Comparison of ENCODE assay signal across 27 mouse cellular contexts in genomic region chr5:77254402-77254801, GRCm38 (mm10). TPM values are rescaled to one million over a fixed set of nuclear protein-coding genes. Genes with fewer than 3 reads are reported as not detected.
DNase-seq lines count a peak whose midpoint lies in the region; ATAC-seq and TF ChIP-seq lines count a peak whose summit lies in the region.
"Had no signal": no experiment of that assay in that cellular context is flagged by ENCODE, and none has a peak within 500 bp of the region (broad histone marks: within the 10 kb centered on the region; RNA-seq: fewer than 3 reads in every experiment).

No protein-coding gene starts in this region.

- H3K9ac ChIP-seq in ES-Bruce4 (ENCODE audit: low read depth, poor library complexity, severe bottlenecking) (no peak overlapping the region), ES-E14 (ENCODE audit: insufficient read depth, low read depth, low read length, poor library complexity, severe bottlenecking) (no peak overlapping the region)
- no peak overlapping the region for H3K9ac ChIP-seq in intestine, embryonic 15.5 days

- H3K27ac ChIP-seq in ES-Bruce4 (ENCODE audit: insufficient read depth, low read length) (peak overlapping the region; percentile 96), ES-E14 (ENCODE audit: insufficient read depth, low read depth, low read length, poor library complexity, severe bottlenecking) (peak overlapping the region; percentile 92; the same call in 1 of the 2 replicates)
- H3K27ac ChIP-seq in intestine, embryonic 15.5 days: no peak overlapping the region

- DNase-seq in ES-CJ7 (ENCODE audit: low read depth, low spot score): peak; percentile 65
- DNase-seq in ES-E14 (ENCODE audit: low read depth, low spot score): no peak
- no peak for DNase-seq in ovary, postnatal 10 days (ENCODE audit: low spot score)
- no peak for DNase-seq in thymus, postnatal 4 days
- DNase-seq: adrenal gland, adult 2 months; adrenal gland, adult 8-10 months; adrenal gland, postnatal 10 days; adrenal gland, postnatal 14 days; adrenal gland, postnatal 25 days; adrenal gland, postnatal 36 days; B cell, adult 2 months; cerebellum, adult 11 months; cerebellum, adult 11-12 months; cerebellum, adult 18-20 months; cerebellum, adult 2 months; cerebellum, adult 8-10 months; cerebellum, adult 9-10 months had no signal

- H3K9me3 ChIP-seq in ES-Bruce4 (replicated peaks; ENCODE audit: control insufficient read depth, insufficient read depth, low read length, poor library complexity, severe bottlenecking): no peaks in the 10 kb centered on the region
- no peaks in the 10 kb centered on the region for H3K9me3 ChIP-seq in ES-E14 (ENCODE audit: control insufficient read depth, insufficient read depth, low read depth, low read length)
- H3K9me3 ChIP-seq in intestine, embryonic 15.5 days: no peaks in the 10 kb centered on the region
- H3K9me3 ChIP-seq: G1E had no signal

- H3K4me3 ChIP-seq in ES-Bruce4 (ENCODE audit: low read depth, low read length) (no peak overlapping the region), ES-E14 (ENCODE audit: insufficient read depth in 1 of 2, low read depth in 1 of 2, low read length in 2 of 2, poor library complexity in 1 of 2, severe bottlenecking in 1 of 2) (no peak overlapping the region)
- H3K4me3 ChIP-seq in intestine, embryonic 15.5 days (replicated peaks): no peak overlapping the region

- H3K36me3 ChIP-seq in ES-Bruce4 (ENCODE audit: control insufficient read depth, insufficient read depth, low read length, poor library complexity, severe bottlenecking) (no peaks in the 10 kb centered on the region), ES-E14 (ENCODE audit: control insufficient read depth, insufficient read depth, low read length, poor library complexity, severe bottlenecking) (no peaks in the 10 kb centered on the region)
- H3K36me3 ChIP-seq in intestine, embryonic 15.5 days: no peaks in the 10 kb centered on the region
- H3K36me3 ChIP-seq: G1E had no signal

- no peak overlapping the region for H3K4me2 ChIP-seq in intestine, embryonic 15.5 days (replicated peaks)

- 0 out of 2 replicates have a peak, but pooled peaks have one; percentile 68 for TF ChIP-seq EP300 in ES-Bruce4 (IDR thresholded peaks at IDR 0.05; ENCODE audit: insufficient read depth, low read depth, low read length)

- TF ChIP-seq CTCF in ES-Bruce4 (IDR thresholded peaks at IDR 0.05; ENCODE audit: low read depth, low read length): no peak

- ATAC-seq in intestine, embryonic 15.5 days: no peak
- ATAC-seq: activated CD4-positive, CD25-positive, alpha-beta regulatory T cell, adult 4 months; CD4-positive, CD25-positive, alpha-beta regulatory T cell, adult 4 months; Patski had no signal

- WGBS in intestine, embryonic 15.5 days: 59% methylated on average over 3 of the region's 3 CpGs

- in situ Hi-C loops in ES-E14 (cut with MboI; ENCODE audit: low sequenced_read_pairs in 2 of 2, unreplicated experiment in 2 of 2): no loop called here

- no peaks in the 10 kb centered on the region for H3K27me3 ChIP-seq in ES-Bruce4 (ENCODE audit: control insufficient read depth, insufficient read depth, low read length, poor library complexity, severe bottlenecking)
- no peaks in the 10 kb centered on the region for H3K27me3 ChIP-seq in intestine, embryonic 15.5 days (replicated peaks)
- H3K27me3 ChIP-seq: CH12.LX, Patski had no signal

- peaks cover 19% of the 10 kb centered on the region for H3K4me1 ChIP-seq in ES-Bruce4 (ENCODE audit: control insufficient read depth, insufficient read depth, low read length)
- H3K4me1 ChIP-seq in ES-E14 (ENCODE audit: control insufficient read depth in 2 of 2, insufficient read depth in 2 of 2, low read length in 2 of 2, poor library complexity in 1 of 2): peaks cover 12 to 18% of the 10 kb centered on the region in 2 experiments
- H3K4me1 ChIP-seq in intestine, embryonic 15.5 days (replicated peaks): no peaks in the 10 kb centered on the region; the same call in 1 of the 2 replicates

- TF ChIP-seq POLR2A in ES-Bruce4 (IDR thresholded peaks at IDR 0.05; ENCODE audit: insufficient read depth, low read length): no peak

TF ChIP-seq in ES-E14, 5 proteins besides CTCF, POLR2A, EP300 and RAD21:
- no peak for TF ChIP-seq MAFK (IDR thresholded peaks at IDR 0.05; ENCODE audit: insufficient read depth, low read depth, low read length)
- TF ChIP-seq ZC3H11A (IDR thresholded peaks at IDR 0.05; ENCODE audit: borderline replicate concordance, low read depth, low read length): no peak
- TF ChIP-seq HCFC1 (IDR thresholded peaks at IDR 0.05; ENCODE audit: borderline replicate concordance, insufficient read depth, low read length): no peak
- no peak for TF ChIP-seq ZNF384 (IDR thresholded peaks at IDR 0.05; ENCODE audit: low read depth, low read length)

RNA-seq across cellular contexts. Expression of gene Rest, which starts 10.9 kb away (rescaled TPM):
- 106 and 115 TPM in 2 replicates for polyA plus RNA-seq in ES-Bruce4 (2011; ENCODE audit: insufficient read depth, insufficient read length, low read depth, missing spikeins)
- 108 and 120 TPM in 2 replicates for total RNA-seq in ES-E14 (2012; rRNA removed)
- polyA plus RNA-seq in intestine, embryonic 15.5 days (2015; fragmentation: Nextera tagmentation; extraction: Ambion mirVana): 24.0 and 28.0 TPM in 2 replicates

RNA-seq across cellular contexts. Expression of gene Spink2, which starts 43.1 kb away (rescaled TPM):
- polyA plus RNA-seq in ES-Bruce4 (2011; ENCODE audit: insufficient read depth, insufficient read length, low read depth, missing spikeins): not detected in 2 replicates
- total RNA-seq in ES-E14 (2012; rRNA removed): 0.48 and 0.98 TPM in 2 replicates
- polyA plus RNA-seq in intestine, embryonic 15.5 days (2015; fragmentation: Nextera tagmentation; extraction: Ambion mirVana): 1.4 and 1.8 TPM in 2 replicates
- total RNA-seq: adrenal gland, adult 18-20 months; adrenal gland, adult 8-10 months; adrenal gland, postnatal 14 days; adrenal gland, postnatal 25 days; G1E; MEL had no signal
- polyA plus RNA-seq: adrenal gland, adult 2 months; C2C12; CD4-positive, CD25-positive, alpha-beta regulatory T cell, adult 4 months; cerebellum, adult 2 months; G1E; Patski had no signal

RNA-seq across cellular contexts. Expression of gene Noa1, which starts 55.5 kb away (rescaled TPM):
- 17.0 and 22.5 TPM in 2 replicates for polyA plus RNA-seq in ES-Bruce4 (2011; ENCODE audit: insufficient read depth, insufficient read length, low read depth, missing spikeins)
- 19.6 and 30.8 TPM in 2 replicates for total RNA-seq in ES-E14 (2012; rRNA removed)
- 35.3 and 35.4 TPM in 2 replicates for polyA plus RNA-seq in intestine, embryonic 15.5 days (2015; fragmentation: Nextera tagmentation; extraction: Ambion mirVana)

RNA-seq across cellular contexts. Expression of gene Polr2b, which starts 55.5 kb away (rescaled TPM):
- 238 and 257 TPM in 2 replicates for polyA plus RNA-seq in ES-Bruce4 (2011; ENCODE audit: insufficient read depth, insufficient read length, low read depth, missing spikeins)
- total RNA-seq in ES-E14 (2012; rRNA removed): 151 and 184 TPM in 2 replicates
- polyA plus RNA-seq in intestine, embryonic 15.5 days (2015; fragmentation: Nextera tagmentation; extraction: Ambion mirVana): 51.5 and 55.9 TPM in 2 replicates
